Mouse (Mus musculus): ENCODE measurements at regions not wholly inside any gene's neighbourhood (a gene's known extent, or its start where the extent isn't known, plus 50 kb on each side); places are given as distances from the start of the nearest gene placed in this dataset.

GRCm38 (mm10) chr9:71420064-71420463 lies 65.7 kb downstream of the Polr2m start:
- no peak for DNase-seq (ENCODE audit: low read depth)
- no peak for TF ChIP-seq CTCF (IDR thresholded peaks at IDR 0.05; ENCODE audit: borderline replicate concordance, extremely low read depth, insufficient read depth, insufficient read length)
- no peak for TF ChIP-seq POLR2A (IDR thresholded peaks at IDR 0.05; ENCODE audit: borderline replicate concordance, extremely low read depth, insufficient read depth, insufficient read length, poor library complexity, severe bottlenecking)

GRCm38 (mm10) chr9:71418531-71418930 lies 67.2 kb downstream of the Polr2m start:
- TF ChIP-seq CTCF (IDR thresholded peaks at IDR 0.05; ENCODE audit: borderline replicate concordance, extremely low read depth, insufficient read depth, insufficient read length) = no peak
- no peak for TF ChIP-seq POLR2A (IDR thresholded peaks at IDR 0.05; ENCODE audit: borderline replicate concordance, extremely low read depth, insufficient read depth, insufficient read length, poor library complexity, severe bottlenecking)
- peak; percentile 3 for DNase-seq (ENCODE audit: low read depth)

GRCm38 (mm10) chr9:71417248-71417647 lies 68.5 kb downstream of the Polr2m start:
- no peak for DNase-seq (ENCODE audit: low read depth)

GRCm38 (mm10) chr9:71411171-71411570 lies 74.6 kb downstream of the Polr2m start:
- TF ChIP-seq CTCF (IDR thresholded peaks at IDR 0.05; ENCODE audit: borderline replicate concordance, extremely low read depth, insufficient read depth, insufficient read length) (no peak), POLR2A (IDR thresholded peaks at IDR 0.05; ENCODE audit: borderline replicate concordance, extremely low read depth, insufficient read depth, insufficient read length, poor library complexity, severe bottlenecking) (no peak)
- no peak for DNase-seq (ENCODE audit: low read depth)

More at GRCm38 (mm10) chr9:71417248-71417647, 68.5 kb downstream of the Polr2m start:
- TF ChIP-seq CTCF (IDR thresholded peaks at IDR 0.05; ENCODE audit: borderline replicate concordance, extremely low read depth, insufficient read depth, insufficient read length) (no peak), POLR2A (IDR thresholded peaks at IDR 0.05; ENCODE audit: borderline replicate concordance, extremely low read depth, insufficient read depth, insufficient read length, poor library complexity, severe bottlenecking) (no peak)

- TF ChIP-seq CTCF (IDR thresholded peaks at IDR 0.05; ENCODE audit: borderline replicate concordance, extremely low read depth, insufficient read depth, insufficient read length) (peak; percentile 14; the same call in 1 of the 2 replicates), POLR2A (IDR thresholded peaks at IDR 0.05; ENCODE audit: borderline replicate concordance, extremely low read depth, insufficient read depth, insufficient read length, poor library complexity, severe bottlenecking) (no peak)
- DNase-seq (ENCODE audit: low read depth) = no peak
Observed at GRCm38 (mm10) chr9:71409925-71410324, 75.8 kb downstream of the Polr2m start.

- DNase-seq (ENCODE audit: low read depth) = peak; percentile 25
Observed at GRCm38 (mm10) chr9:71408946-71409345, 76.8 kb downstream of the Polr2m start.

GRCm38 (mm10) chr9:71404396-71405135 lies 81.2 kb downstream of the Polr2m start:
- TF ChIP-seq CTCF (IDR thresholded peaks at IDR 0.05; ENCODE audit: borderline replicate concordance, extremely low read depth, insufficient read depth, insufficient read length) (no peak), POLR2A (IDR thresholded peaks at IDR 0.05; ENCODE audit: borderline replicate concordance, extremely low read depth, insufficient read depth, insufficient read length, poor library complexity, severe bottlenecking) (no peak)
- DNase-seq (ENCODE audit: low read depth) = no peak

More at GRCm38 (mm10) chr9:71408946-71409345, 76.8 kb downstream of the Polr2m start:
- TF ChIP-seq CTCF (IDR thresholded peaks at IDR 0.05; ENCODE audit: borderline replicate concordance, extremely low read depth, insufficient read depth, insufficient read length) (no peak), POLR2A (IDR thresholded peaks at IDR 0.05; ENCODE audit: borderline replicate concordance, extremely low read depth, insufficient read depth, insufficient read length, poor library complexity, severe bottlenecking) (no peak)

- TF ChIP-seq CTCF (IDR thresholded peaks at IDR 0.05; ENCODE audit: borderline replicate concordance, extremely low read depth, insufficient read depth, insufficient read length) (no peak), POLR2A (IDR thresholded peaks at IDR 0.05; ENCODE audit: borderline replicate concordance, extremely low read depth, insufficient read depth, insufficient read length, poor library complexity, severe bottlenecking) (no peak)
Observed at GRCm38 (mm10) chr9:71401667-71402066, 84.1 kb downstream of the Polr2m start.

GRCm38 (mm10) chr9:71399346-71399745 lies 86.4 kb downstream of the Polr2m start:
- TF ChIP-seq POLR2A (IDR thresholded peaks at IDR 0.05; ENCODE audit: borderline replicate concordance, extremely low read depth, insufficient read depth, insufficient read length, poor library complexity, severe bottlenecking) (no peak), CTCF (IDR thresholded peaks at IDR 0.05; ENCODE audit: borderline replicate concordance, extremely low read depth, insufficient read depth, insufficient read length) (no peak)
- DNase-seq (ENCODE audit: low read depth) = no peak

More at GRCm38 (mm10) chr9:71401667-71402066, 84.1 kb downstream of the Polr2m start:
- no peak for DNase-seq (ENCODE audit: low read depth)

- no peak for TF ChIP-seq POLR2A (IDR thresholded peaks at IDR 0.05; ENCODE audit: borderline replicate concordance, extremely low read depth, insufficient read depth, insufficient read length, poor library complexity, severe bottlenecking)
- TF ChIP-seq CTCF (IDR thresholded peaks at IDR 0.05; ENCODE audit: borderline replicate concordance, extremely low read depth, insufficient read depth, insufficient read length) = no peak
- DNase-seq (ENCODE audit: low read depth) = peak; percentile 37
Observed at GRCm38 (mm10) chr9:71396784-71397183, 89.0 kb downstream of the Polr2m start.

- TF ChIP-seq CTCF (IDR thresholded peaks at IDR 0.05; ENCODE audit: borderline replicate concordance, extremely low read depth, insufficient read depth, insufficient read length) (no peak), POLR2A (IDR thresholded peaks at IDR 0.05; ENCODE audit: borderline replicate concordance, extremely low read depth, insufficient read depth, insufficient read length, poor library complexity, severe bottlenecking) (no peak)
- no peak for DNase-seq (ENCODE audit: low read depth)
Observed at GRCm38 (mm10) chr9:71390221-71390620, 95.5 kb downstream of the Polr2m start.

GRCm38 (mm10) chr9:71387426-71387825 lies 98.3 kb downstream of the Polr2m start:
- no peak for TF ChIP-seq POLR2A (IDR thresholded peaks at IDR 0.05; ENCODE audit: borderline replicate concordance, extremely low read depth, insufficient read depth, insufficient read length, poor library complexity, severe bottlenecking)
- TF ChIP-seq CTCF (IDR thresholded peaks at IDR 0.05; ENCODE audit: borderline replicate concordance, extremely low read depth, insufficient read depth, insufficient read length) = no peak
- no peak for DNase-seq (ENCODE audit: low read depth)
